Mouse (Mus musculus) ES-E14 (cell line): ENCODE results near the gene Vmn2r7.
"Not testable (repeated sequence)": the region's sequence is repeated elsewhere in the genome, so short reads cannot be mapped to it uniquely, and the experiment has no call there.

Experiments used
- CHD2 ChIP-seq: IDR thresholded peaks from 2 replicates; pipeline ENCODE4 v1.6.1; 2014; ENCODE audit warnings: mild to moderate bottlenecking, low read depth, low read length, inconsistent platforms
- HCFC1 ChIP-seq: IDR thresholded peaks from 2 replicates; pipeline ENCODE4 v1.6.1; 2012; ENCODE audit warnings: low read length, inconsistent platforms, borderline replicate concordance; ENCODE audit not compliant: insufficient read depth
- MAFK ChIP-seq: IDR thresholded peaks from 2 replicates; pipeline ENCODE4 v1.6.1; 2014; ENCODE audit warnings: mild to moderate bottlenecking, low read depth, low read length, inconsistent platforms; ENCODE audit not compliant: insufficient read depth
- ZC3H11A ChIP-seq: IDR thresholded peaks from 2 replicates; pipeline ENCODE4 v1.6.1; 2012; ENCODE audit warnings: low read depth, mild to moderate bottlenecking, inconsistent platforms, low read length, borderline replicate concordance
- ZNF384 ChIP-seq: IDR thresholded peaks from 2 replicates; pipeline ENCODE4 v1.6.1; 2012; ENCODE audit warnings: low read depth, low read length, inconsistent platforms

DNA sequence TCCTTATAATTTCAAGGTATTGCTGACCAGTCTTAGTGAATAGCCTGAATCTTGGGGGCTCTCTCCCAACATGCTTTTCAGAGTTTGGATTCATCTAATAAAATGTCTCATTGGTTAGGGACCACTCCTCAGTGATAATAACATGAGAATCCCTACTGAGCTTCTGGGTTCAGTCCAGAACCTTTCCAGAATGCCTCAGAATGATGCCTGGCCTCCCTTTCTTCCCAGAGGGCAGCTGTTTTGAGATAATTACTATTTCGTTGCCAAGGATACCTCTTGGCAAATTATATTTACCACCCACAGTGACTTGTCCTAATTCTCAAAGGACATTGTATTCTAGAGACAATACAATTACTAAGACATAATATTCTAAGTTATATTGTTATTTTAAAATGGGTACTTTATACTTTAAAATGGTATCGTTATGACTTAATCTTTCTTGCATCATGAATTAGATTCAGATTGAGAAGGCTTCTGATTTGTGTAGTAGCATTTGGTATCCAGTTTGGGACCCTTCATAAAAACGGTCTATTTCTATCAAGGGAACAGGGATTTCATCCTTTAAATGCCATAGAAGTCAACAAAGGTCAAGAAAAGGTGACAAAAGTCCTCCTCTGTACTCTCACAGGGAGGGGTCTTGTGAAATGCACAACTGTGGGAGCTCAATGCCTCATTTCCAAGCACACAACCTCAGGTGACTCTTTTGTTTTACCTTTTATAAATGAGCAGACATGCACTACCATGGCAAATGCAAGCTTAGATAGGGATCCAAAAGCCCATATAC lies 117.2 kb downstream of the Vmn2r7 start:
- not testable (repeated sequence) for TF ChIP-seq HCFC1, ZNF384, MAFK, CHD2, ZC3H11A
